Mouse (Mus musculus) ovary, postnatal 14 days (tissue): Measurements from ENCODE around the gene Zfp423.

ENCODE experiments used
- DNase-seq: peaks from one replicate; pipeline ENCODE4 v3.0.0; 2022; ENCODE audit warnings: low spot score

Zfp423 gene

GRCm38 (mm10) chr8:87693741-87694140, 265.7 kb downstream of the Zfp423 start:
- no peak for DNase-seq

- DNase-seq, result no peak
Measured at GRCm38 (mm10) chr8:87690100-87691095, 269.0 kb downstream of the Zfp423 start.

- DNase-seq, result no peak
Measured at GRCm38 (mm10) chr8:87689192-87689591, 270.2 kb downstream of the Zfp423 start.

GRCm38 (mm10) chr8:87688348-87688747, 271.0 kb downstream of the Zfp423 start:
- no peak for DNase-seq

GRCm38 (mm10) chr8:87686986-87687698, 272.3 kb downstream of the Zfp423 start:
- no peak for DNase-seq

- no peak for DNase-seq
Measured at GRCm38 (mm10) chr8:87686026-87686425, 273.4 kb downstream of the Zfp423 start.

GRCm38 (mm10) chr8:87685392-87685791, 274.0 kb downstream of the Zfp423 start:
- DNase-seq, result no peak

GRCm38 (mm10) chr8:87682066-87682465, 277.3 kb downstream of the Zfp423 start:
- no peak for DNase-seq

- no peak for DNase-seq
Measured at GRCm38 (mm10) chr8:87680034-87680433, 279.4 kb downstream of the Zfp423 start.

- DNase-seq, result no peak
Measured at GRCm38 (mm10) chr8:87679431-87680003, 279.9 kb downstream of the Zfp423 start.

- DNase-seq, result no peak
Measured at GRCm38 (mm10) chr8:87675411-87675810, 284.0 kb downstream of the Zfp423 start.

- no peak for DNase-seq
Measured at GRCm38 (mm10) chr8:87674157-87674556, 285.2 kb downstream of the Zfp423 start.

GRCm38 (mm10) chr8:87672214-87672613, 287.2 kb downstream of the Zfp423 start:
- DNase-seq, result no peak

- DNase-seq, result no peak
Measured at GRCm38 (mm10) chr8:87671209-87671970, 288.0 kb downstream of the Zfp423 start.

GRCm38 (mm10) chr8:87670232-87670631, 289.2 kb downstream of the Zfp423 start:
- DNase-seq, result no peak

- no peak for DNase-seq
Measured at GRCm38 (mm10) chr8:87668736-87669135, 290.7 kb downstream of the Zfp423 start.

GRCm38 (mm10) chr8:87667914-87668643, 291.3 kb downstream of the Zfp423 start:
- no peak for DNase-seq

- DNase-seq, result no peak
Measured at GRCm38 (mm10) chr8:87667297-87667696, 292.1 kb downstream of the Zfp423 start.

- DNase-seq, result no peak
Measured at GRCm38 (mm10) chr8:87665337-87665736, 294.1 kb downstream of the Zfp423 start.

GRCm38 (mm10) chr8:87664217-87664509, 295.2 kb downstream of the Zfp423 start:
- no peak for DNase-seq
